Mouse (Mus musculus) bone marrow, adult 2 months (tissue): ENCODE measurements around the gene Igsf9. TPM values are rescaled to one million over a fixed set of nuclear protein-coding genes. Genes with fewer than 3 reads are reported as not detected.

Experiments used
- H3K27ac ChIP-seq: fragments of 200-500 bp; 2 replicates; pipeline ENCODE4 v1.5.1; 2012; ENCODE audit warnings: low read depth, mild to moderate bottlenecking, control low read depth, inconsistent platforms, low read length; ENCODE audit not compliant: control insufficient read depth, poor library complexity, insufficient read depth
- H3K4me1 ChIP-seq: fragments of 200-500 bp; 2 replicates; pipeline ENCODE4 v1.6.1; 2011; ENCODE audit warnings: low read length; ENCODE audit not compliant: control insufficient read depth, insufficient read depth
- H3K4me3 ChIP-seq: fragments of 200-500 bp; replicated peaks from 2 replicates; pipeline ENCODE3; 2011; ENCODE audit warnings: mild to moderate bottlenecking, low read depth, low read length, control low read depth; ENCODE audit not compliant: control insufficient read depth
- CTCF ChIP-seq: fragments of 200-500 bp; IDR thresholded peaks from 2 replicates; pipeline ENCODE4 v1.5.1; 2011; ENCODE audit warnings: low read length, control low read depth; ENCODE audit not compliant: control insufficient read depth, insufficient read depth
- POLR2A ChIP-seq: fragments of 200-500 bp; IDR thresholded peaks from 2 replicates; pipeline ENCODE4 v1.6.1; 2011; ENCODE audit warnings: low read depth, mild to moderate bottlenecking, control low read depth, low read length, borderline replicate concordance; ENCODE audit not compliant: control insufficient read depth
- WGBS: fragments of 180-500 bp; shearing (Covaris S2); methylation state at CpG from one replicate; pipeline ENCODE4 v1.1.7; 2018; 5-methylcytosine and 5-hydroxymethylcytosine counted together
- polyA plus RNA-seq: library from polyadenylated mRNA; stranded (reverse); fragments of >200 nt; gene quantifications from 2 replicates; pipeline ENCODE4 v1.2.4, GENCODE M21; 2011; ENCODE audit warnings: low replicate concordance; ENCODE audit not compliant: missing spikeins, insufficient read depth, insufficient read length

Igsf9 gene
- polyA plus RNA-seq, 1 experiment = 3.7 TPM

- 0 out of 2 replicates have a peak, but pooled peaks have one; percentile 20 for TF ChIP-seq POLR2A
- TF ChIP-seq CTCF = no peak
- H3K4me1 ChIP-seq = peaks cover 4% of the 10 kb centered on the region; the same call in 1 of the 2 replicates
- peak overlapping the region; percentile 42 for H3K27ac ChIP-seq
- H3K4me3 ChIP-seq = peak overlapping the region; percentile 39
- WGBS = 34% methylated on average over 14 of the region's 14 CpGs
Measured at GRCm38 (mm10) chr1:172503111-172503997, 21.8 kb downstream of the Igsf9 start.

DNA sequence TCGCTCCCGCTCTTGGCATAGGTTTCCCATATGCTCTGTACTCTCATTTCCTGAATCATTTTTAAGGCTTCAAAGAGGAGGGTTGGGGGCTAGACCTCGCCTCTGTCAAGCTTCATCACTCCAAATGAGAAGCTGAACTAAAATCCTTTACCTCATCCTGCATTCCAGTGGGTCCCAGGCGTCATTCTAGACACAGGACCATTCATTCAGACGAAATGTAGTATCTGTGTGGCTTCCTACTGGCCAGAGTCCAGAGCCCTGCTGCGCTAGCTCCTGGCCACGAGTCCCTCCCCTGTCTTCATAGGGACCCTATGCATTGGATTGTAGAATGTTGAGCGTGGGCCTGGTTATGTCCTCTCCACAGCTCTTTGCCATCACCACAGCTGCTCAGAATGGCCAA, 23.2 kb downstream of the Igsf9 start:
- TF ChIP-seq POLR2A = no peak
- TF ChIP-seq CTCF = no peak
- Histone ChIP-seq H3K4me3 (no peak overlapping the region), H3K4me1 (peaks cover 4% of the 10 kb centered on the region; the same call in 1 of the 2 replicates), H3K27ac (no peak overlapping the region)
- 63% methylated on average over 8 of the region's 8 CpGs for WGBS

DNA sequence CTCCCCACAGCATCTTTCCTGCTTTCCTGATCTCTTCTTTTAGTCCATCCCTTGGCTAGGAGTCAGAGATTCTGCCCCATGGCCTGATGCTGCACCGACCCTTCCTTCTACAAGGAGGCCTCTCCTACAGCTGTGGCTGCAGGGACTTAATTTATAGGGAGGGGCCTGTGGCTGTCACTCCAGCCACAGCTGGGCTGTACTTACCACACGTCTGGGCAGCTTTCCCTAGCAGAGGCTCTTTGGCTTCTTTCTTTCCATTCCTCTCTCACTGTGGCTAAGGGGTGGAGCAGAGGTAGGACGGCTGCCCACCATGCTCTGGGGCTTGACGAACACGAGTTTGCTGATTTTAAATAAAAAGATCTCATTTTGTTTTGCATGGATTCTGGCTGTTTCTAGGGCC, 25.4 kb downstream of the Igsf9 start:
- no peak for TF ChIP-seq POLR2A
- no peak for TF ChIP-seq CTCF
- H3K4me1 ChIP-seq = peaks cover 4% of the 10 kb centered on the region; the same call in 1 of the 2 replicates
- no peak overlapping the region for H3K27ac ChIP-seq
- WGBS = 36% methylated on average over 5 of the region's 5 CpGs
- H3K4me3 ChIP-seq = no peak overlapping the region

DNA sequence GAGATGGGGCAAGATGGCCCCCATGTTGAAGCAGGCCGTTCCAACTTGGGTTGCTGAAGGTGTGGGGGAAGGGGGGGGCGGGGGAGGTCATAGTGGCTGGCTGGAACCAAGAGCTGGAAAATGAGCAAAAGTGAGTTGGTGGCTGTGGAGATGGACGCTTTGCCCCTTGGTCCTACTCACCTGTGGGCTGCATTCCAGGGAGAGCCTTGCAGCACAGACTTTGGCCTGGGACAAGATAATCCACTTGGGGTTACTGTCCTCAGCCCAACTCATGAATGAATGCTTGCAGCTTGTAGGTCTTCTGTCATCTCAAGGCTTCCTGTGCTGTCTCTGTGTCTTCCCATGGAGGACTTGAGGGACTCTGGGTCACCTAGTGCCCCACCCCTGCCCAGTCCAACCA, 26.1 kb downstream of the Igsf9 start:
- H3K27ac ChIP-seq = no peak overlapping the region
- H3K4me1 ChIP-seq = peaks cover 2% of the 10 kb centered on the region; the same call in 1 of the 2 replicates
- no peak for TF ChIP-seq POLR2A
- no peak for TF ChIP-seq CTCF
- WGBS = 79% methylated on average over 3 of the region's 3 CpGs
- no peak overlapping the region for H3K4me3 ChIP-seq

- peaks cover 2% of the 10 kb centered on the region; the same call in 1 of the 2 replicates for H3K4me1 ChIP-seq
- WGBS = 47% methylated on average over 2 of the region's 2 CpGs
- H3K4me3 ChIP-seq = no peak overlapping the region
- TF ChIP-seq POLR2A (no peak), CTCF (no peak)
- H3K27ac ChIP-seq = no peak overlapping the region
Measured at GRCm38 (mm10) chr1:172508172-172508571, 26.6 kb downstream of the Igsf9 start.

- H3K27ac ChIP-seq = no peak overlapping the region
- no peak overlapping the region for H3K4me3 ChIP-seq
- 74% methylated on average over 5 of the region's 5 CpGs for WGBS
- H3K4me1 ChIP-seq = peaks cover under 1% of the 10 kb centered on the region
- TF ChIP-seq CTCF = no peak
- TF ChIP-seq POLR2A = no peak
Measured at GRCm38 (mm10) chr1:172509235-172509634, 27.6 kb downstream of the Igsf9 start.

DNA sequence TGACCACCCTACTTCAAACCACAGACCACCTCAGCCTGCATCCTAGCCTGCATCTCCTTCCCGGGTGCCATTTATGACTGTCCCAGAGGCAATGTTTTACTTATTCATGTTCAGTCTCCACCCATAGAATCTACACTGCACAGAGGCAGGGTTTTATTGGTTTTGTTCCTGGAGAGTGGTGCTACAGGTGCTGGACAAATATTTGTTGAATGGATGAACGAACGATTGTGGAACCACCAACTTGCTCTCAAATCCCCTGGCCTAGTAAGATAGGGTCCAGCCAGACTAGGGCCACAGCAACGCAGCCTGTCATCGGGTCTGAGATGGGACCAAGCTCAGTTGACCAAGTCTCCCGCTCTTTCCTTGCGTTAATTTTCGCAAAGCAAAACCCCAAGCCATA, 28.4 kb downstream of the Igsf9 start:
- no peak overlapping the region for H3K27ac ChIP-seq
- TF ChIP-seq POLR2A = no peak
- WGBS = 47% methylated on average over 8 of the region's 8 CpGs
- H3K4me3 ChIP-seq = no peak overlapping the region
- peaks cover 5% of the 10 kb centered on the region for H3K4me1 ChIP-seq

- no peak for TF ChIP-seq POLR2A
- TF ChIP-seq CTCF = no peak
- WGBS = 58% methylated on average over 13 of the region's 13 CpGs
- Histone ChIP-seq H3K27ac (no peak overlapping the region), H3K4me3 (no peak overlapping the region), H3K4me1 (peaks cover 7% of the 10 kb centered on the region)
Measured at GRCm38 (mm10) chr1:172510421-172510972, 28.9 kb downstream of the Igsf9 start.
